Mouse (Mus musculus) brain, embryonic 14.5 days (tissue): ENCODE data around the gene E430018J23Rik.

Experiments
- CTCF ChIP-seq: fragments of 200-500 bp; IDR thresholded peaks from 2 replicates; pipeline ENCODE4 v1.5.1; 2012; ENCODE audit warnings: inconsistent platforms, mild to moderate bottlenecking, moderate library complexity, borderline replicate concordance; ENCODE audit not compliant: insufficient read depth, insufficient read length; ENCODE audit errors: extremely low read depth
- POLR2A ChIP-seq: fragments of 200-500 bp; IDR thresholded peaks from 2 replicates; pipeline ENCODE4 v1.6.1; 2012; ENCODE audit warnings: mild to moderate bottlenecking, inconsistent platforms, borderline replicate concordance; ENCODE audit not compliant: poor library complexity, insufficient read depth, insufficient read length, severe bottlenecking; ENCODE audit errors: extremely low read depth

GRCm38 (mm10) chr7:127411418-127411817 lies 18.0 kb upstream of the E430018J23Rik start:
- TF ChIP-seq CTCF, result no peak
- no peak for TF ChIP-seq POLR2A
